In genomic region chr9:116630805-116631204, GRCm38 (mm10) we compare ENCODE assay signal across 29 mouse cellular contexts.
DNase-seq lines count a peak whose midpoint lies in the region; ATAC-seq and TF ChIP-seq lines count a peak whose summit lies in the region.
"Had no signal": no experiment of that assay in that cellular context is flagged by ENCODE, and none has a peak within 500 bp of the region (broad histone marks: within the 10 kb centered on the region; RNA-seq: fewer than 3 reads in every experiment).

No protein-coding gene starts in this region.

- WGBS in heart, embryonic 11.5 days (ENCODE audit: insufficient replicate concordance) = 32% methylated on average over 10 of the region's 10 CpGs
- 29% methylated on average over 10 of the region's 10 CpGs for WGBS in heart, embryonic 16.5 days
- WGBS in heart, adult 2 months = 45% methylated on average over 10 of the region's 10 CpGs
- WGBS in intestine, embryonic 15.5 days = 62% methylated on average over 10 of the region's 10 CpGs
- 56% methylated on average over 10 of the region's 10 CpGs for WGBS in stomach, embryonic 16.5 days
- WGBS in hindbrain, embryonic 16.5 days = 89% methylated on average over 10 of the region's 10 CpGs

- no peak overlapping the region for H3K27ac ChIP-seq in heart, embryonic 11.5 days (ENCODE audit: low read depth, low read length)
- no peak overlapping the region for H3K27ac ChIP-seq in heart, embryonic 16.5 days (ENCODE audit: low read length)
- H3K27ac ChIP-seq in heart, adult 2 months = no peak overlapping the region
- no peak overlapping the region for H3K27ac ChIP-seq in intestine, embryonic 15.5 days
- H3K27ac ChIP-seq in stomach, embryonic 16.5 days (ENCODE audit: low read length) = no peak overlapping the region
- no peak overlapping the region for H3K27ac ChIP-seq in hindbrain, embryonic 16.5 days (ENCODE audit: low read depth, low read length)
- H3K27ac ChIP-seq: embryonic facial prominence, embryonic 10.5 days; embryonic facial prominence, embryonic 15.5 days; forebrain, embryonic 13.5 days; hindbrain, embryonic 13.5 days; liver, embryonic 12.5 days; midbrain, embryonic 12.5 days had no signal

- no peak for TF ChIP-seq POLR2A in heart, adult 2 months (IDR thresholded peaks at IDR 0.05; ENCODE audit: insufficient read depth, low read depth, low read length)

- no peak for DNase-seq in heart, adult 8-10 months (ENCODE audit: low spot score)
- DNase-seq in heart, adult 2 months = no peak
- DNase-seq in cerebellum, adult 9-10 months = no peak
- DNase-seq: adrenal gland, postnatal 25 days; cerebellum, adult 18-20 months; cerebellum, postnatal 14 days; heart, postnatal 36 days; kidney, adult 9 months; kidney, postnatal 10 days; layer of hippocampus, postnatal 36 days; left cerebral cortex, postnatal 4 days; liver, postnatal 0 days; lung, postnatal 36 days; retina, postnatal 1 day; right cerebral cortex, postnatal 14 days; thymus, adult 2 months; thymus, postnatal 4 days had no signal

- H3K27me3 ChIP-seq in heart, embryonic 11.5 days (ENCODE audit: control insufficient read depth, insufficient read depth, low read length) = no peaks in the 10 kb centered on the region
- H3K27me3 ChIP-seq in heart, embryonic 16.5 days (ENCODE audit: control insufficient read depth, insufficient read depth, low read length) = no peaks in the 10 kb centered on the region
- no peaks in the 10 kb centered on the region for H3K27me3 ChIP-seq in heart, adult 2 months (ENCODE audit: control insufficient read depth, insufficient read depth, low read length)
- no peaks in the 10 kb centered on the region for H3K27me3 ChIP-seq in intestine, embryonic 15.5 days (replicated peaks)
- no peaks in the 10 kb centered on the region for H3K27me3 ChIP-seq in stomach, embryonic 16.5 days (ENCODE audit: control insufficient read depth, insufficient read depth, low read length)
- H3K27me3 ChIP-seq in hindbrain, embryonic 16.5 days (replicated peaks; ENCODE audit: control insufficient read depth, insufficient read depth, low read length) = no peaks in the 10 kb centered on the region
- H3K27me3 ChIP-seq: embryonic facial prominence, embryonic 15.5 days; forebrain, embryonic 13.5 days; hindbrain, embryonic 13.5 days; liver, embryonic 12.5 days; midbrain, embryonic 12.5 days had no signal

- peaks cover 7% of the 10 kb centered on the region; the same call in 1 of the 2 replicates for H3K4me1 ChIP-seq in heart, embryonic 11.5 days (ENCODE audit: control insufficient read depth, insufficient read depth, low read length)
- H3K4me1 ChIP-seq in heart, embryonic 16.5 days (ENCODE audit: control insufficient read depth, insufficient read depth, low read length) = peaks cover 3% of the 10 kb centered on the region
- H3K4me1 ChIP-seq in heart, adult 2 months (ENCODE audit: control insufficient read depth, insufficient read depth, low read length) = no peaks in the 10 kb centered on the region
- H3K4me1 ChIP-seq in intestine, embryonic 15.5 days (replicated peaks) = no peaks in the 10 kb centered on the region
- no peaks in the 10 kb centered on the region; the same call in 1 of the 2 replicates for H3K4me1 ChIP-seq in stomach, embryonic 16.5 days (ENCODE audit: control insufficient read depth, insufficient read depth, low read length)
- no peaks in the 10 kb centered on the region for H3K4me1 ChIP-seq in hindbrain, embryonic 16.5 days (ENCODE audit: control insufficient read depth, insufficient read depth, low read depth, low read length)
- H3K4me1 ChIP-seq: embryonic facial prominence, embryonic 15.5 days; forebrain, embryonic 13.5 days; hindbrain, embryonic 13.5 days; liver, embryonic 12.5 days; midbrain, embryonic 12.5 days had no signal

- TF ChIP-seq EP300 in heart, adult 2 months (IDR thresholded peaks at IDR 0.05; ENCODE audit: insufficient read depth, low read depth, low read length) = no peak

- peak overlapping the region; percentile 19; the same call in 1 of the 2 replicates for H3K4me2 ChIP-seq in heart, embryonic 11.5 days
- peak overlapping the region; percentile 29 for H3K4me2 ChIP-seq in heart, embryonic 16.5 days (ENCODE audit: low read depth, low read length)
- H3K4me2 ChIP-seq in intestine, embryonic 15.5 days (replicated peaks) = no peak overlapping the region; the same call in 1 of the 2 replicates
- H3K4me2 ChIP-seq in stomach, embryonic 16.5 days (ENCODE audit: low read depth, low read length) = no peak overlapping the region
- no peak overlapping the region for H3K4me2 ChIP-seq in hindbrain, embryonic 16.5 days (ENCODE audit: low read length)
- H3K4me2 ChIP-seq: embryonic facial prominence, embryonic 15.5 days; forebrain, embryonic 13.5 days; hindbrain, embryonic 13.5 days; liver, embryonic 12.5 days; midbrain, embryonic 12.5 days had no signal

- H3K79me2 ChIP-seq in heart, adult 2 months (replicated peaks; ENCODE audit: control insufficient read depth, insufficient read depth, low read length) = no peaks in the 10 kb centered on the region

- no peak for TF ChIP-seq CTCF in heart, adult 2 months (IDR thresholded peaks at IDR 0.05)

- no peak for ATAC-seq in heart, embryonic 11.5 days (replicated peaks; ENCODE audit: insufficient number of reproducible peaks, low FRiP score, low TSS enrichment)
- no peak for ATAC-seq in heart, embryonic 16.5 days (replicated peaks; ENCODE audit: extremely low read depth, insufficient read depth, low FRiP score)
- ATAC-seq in intestine, embryonic 15.5 days = peak; percentile 92
- ATAC-seq in stomach, embryonic 16.5 days (ENCODE audit: insufficient read depth, low FRiP score) = peak; percentile 58; the same call in 1 of the 2 replicates
- no peak for ATAC-seq in hindbrain, embryonic 16.5 days
- ATAC-seq: CD4-positive, CD25-positive, alpha-beta regulatory T cell, adult 4 months; forebrain, embryonic 13.5 days; liver, embryonic 12.5 days; liver, postnatal 0 days had no signal

- H3K9ac ChIP-seq in heart, embryonic 11.5 days (ENCODE audit: low read depth, low read length) = no peak overlapping the region
- H3K9ac ChIP-seq in heart, embryonic 16.5 days (ENCODE audit: low read length) = no peak overlapping the region
- no peak overlapping the region for H3K9ac ChIP-seq in heart, adult 2 months (ENCODE audit: low read depth, low read length)
- no peak overlapping the region for H3K9ac ChIP-seq in intestine, embryonic 15.5 days
- H3K9ac ChIP-seq in stomach, embryonic 16.5 days (ENCODE audit: low read length) = no peak overlapping the region
- H3K9ac ChIP-seq in hindbrain, embryonic 16.5 days (ENCODE audit: low read depth, low read length) = no peak overlapping the region
- H3K9ac ChIP-seq: embryonic facial prominence, embryonic 15.5 days; forebrain, embryonic 13.5 days; hindbrain, embryonic 13.5 days; liver, embryonic 12.5 days; liver, postnatal 0 days; midbrain, embryonic 12.5 days had no signal

- intact Hi-C loops in heart, adult 2 months (cut with DNase I) = no loop called here

- no peaks in the 10 kb centered on the region for H3K36me3 ChIP-seq in heart, embryonic 11.5 days (ENCODE audit: control insufficient read depth, insufficient read depth, low read length)
- H3K36me3 ChIP-seq in heart, embryonic 16.5 days (ENCODE audit: control insufficient read depth, insufficient read depth) = no peaks in the 10 kb centered on the region
- no peaks in the 10 kb centered on the region for H3K36me3 ChIP-seq in heart, adult 2 months (ENCODE audit: control insufficient read depth, insufficient read depth, low read length)
- no peaks in the 10 kb centered on the region for H3K36me3 ChIP-seq in intestine, embryonic 15.5 days
- no peaks in the 10 kb centered on the region for H3K36me3 ChIP-seq in stomach, embryonic 16.5 days (ENCODE audit: control insufficient read depth, insufficient read depth, low read length)
- H3K36me3 ChIP-seq in hindbrain, embryonic 16.5 days (ENCODE audit: control insufficient read depth, insufficient read depth, low read length) = no peaks in the 10 kb centered on the region
- H3K36me3 ChIP-seq: embryonic facial prominence, embryonic 10.5 days; hindbrain, embryonic 13.5 days; liver, embryonic 12.5 days; midbrain, embryonic 12.5 days had no signal

- H3K9me3 ChIP-seq in heart, embryonic 11.5 days (replicated peaks; ENCODE audit: control insufficient read depth, low read length) = peaks cover 4% of the 10 kb centered on the region
- H3K9me3 ChIP-seq in heart, embryonic 16.5 days (replicated peaks; ENCODE audit: control insufficient read depth, low read length) = no peaks in the 10 kb centered on the region; the same call in 1 of the 2 replicates
- no peaks in the 10 kb centered on the region for H3K9me3 ChIP-seq in intestine, embryonic 15.5 days
- no peaks in the 10 kb centered on the region; the same call in 1 of the 2 replicates for H3K9me3 ChIP-seq in stomach, embryonic 16.5 days (replicated peaks; ENCODE audit: control insufficient read depth, low read length)
- H3K9me3 ChIP-seq in hindbrain, embryonic 16.5 days (ENCODE audit: control insufficient read depth, low read length) = 0 out of 2 replicates have a peak, but pooled peaks cover 4% of the 10 kb centered on the region
- H3K9me3 ChIP-seq: embryonic facial prominence, embryonic 15.5 days; hindbrain, embryonic 13.5 days had no signal

- H3K4me3 ChIP-seq in heart, embryonic 11.5 days (ENCODE audit: low read depth, low read length) = no peak overlapping the region
- no peak overlapping the region for H3K4me3 ChIP-seq in heart, embryonic 16.5 days (ENCODE audit: low read length)
- no peak overlapping the region for H3K4me3 ChIP-seq in heart, adult 2 months
- no peak overlapping the region for H3K4me3 ChIP-seq in intestine, embryonic 15.5 days (replicated peaks)
- H3K4me3 ChIP-seq in stomach, embryonic 16.5 days (replicated peaks; ENCODE audit: low read length) = no peak overlapping the region
- no peak overlapping the region for H3K4me3 ChIP-seq in hindbrain, embryonic 16.5 days (ENCODE audit: low read length)
- H3K4me3 ChIP-seq: embryonic facial prominence, embryonic 10.5 days; embryonic facial prominence, embryonic 15.5 days; forebrain, embryonic 13.5 days; hindbrain, embryonic 13.5 days; liver, embryonic 12.5 days; midbrain, embryonic 12.5 days had no signal

Comparison
In these comparisons a context has a peak if more than half of its experiments do, and no peak if none do; other contexts are left out.
1. ATAC-seq: peak in intestine, embryonic 15.5 days (single experiment) and stomach, embryonic 16.5 days (single experiment); none in heart, embryonic 11.5 days (single experiment), heart, embryonic 16.5 days (single experiment) and hindbrain, embryonic 16.5 days (single experiment).
2. H3K4me2 ChIP-seq: peak in heart, embryonic 11.5 days (single experiment) and heart, embryonic 16.5 days (single experiment); none in intestine, embryonic 15.5 days (single experiment), stomach, embryonic 16.5 days (single experiment) and hindbrain, embryonic 16.5 days (single experiment).